Mouse (Mus musculus): Measurements from ENCODE around the gene Lgmn.

The Lgmn gene

DNA sequence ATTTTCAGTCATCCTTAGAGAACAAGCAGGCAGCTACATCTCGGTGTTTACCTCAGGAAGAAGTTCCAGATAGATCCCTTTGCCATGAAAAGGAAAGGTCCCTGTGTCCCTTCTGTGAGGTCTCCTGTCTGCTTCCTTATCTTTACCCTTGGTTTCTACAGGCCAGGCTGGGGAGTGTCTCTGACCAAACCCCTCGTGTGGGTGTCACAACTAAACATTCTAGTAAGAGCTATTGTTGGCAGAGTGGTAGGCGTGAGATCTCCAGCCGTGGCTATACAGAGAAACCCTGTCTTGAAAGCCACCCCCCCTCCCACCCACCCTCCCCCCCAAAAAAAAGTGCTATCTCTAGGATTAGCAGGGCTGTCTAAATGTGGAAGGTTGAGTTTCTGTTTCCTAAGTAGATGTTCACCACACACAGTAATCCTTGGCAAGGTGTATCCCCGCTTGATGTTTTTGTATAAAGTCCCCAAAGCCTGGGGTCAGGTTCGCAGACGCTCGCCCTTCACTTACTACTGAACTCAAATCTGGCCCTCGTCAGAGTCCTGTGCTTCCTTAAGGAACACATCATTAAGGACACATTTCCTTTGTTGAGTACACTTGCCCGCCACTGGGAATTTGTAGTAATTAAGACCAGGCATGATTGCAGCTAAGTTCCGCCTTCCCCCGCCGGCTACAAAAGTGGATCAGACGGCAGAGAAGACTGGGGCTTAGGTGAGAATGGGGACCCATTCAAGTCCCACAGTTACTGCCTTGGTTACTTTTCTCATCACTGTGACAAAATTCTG lies 94.4 kb downstream of the Lgmn start:
- DNase-seq = no peak
